9 mouse cellular contexts compared by ENCODE assay signal in the genomic region with DNA sequence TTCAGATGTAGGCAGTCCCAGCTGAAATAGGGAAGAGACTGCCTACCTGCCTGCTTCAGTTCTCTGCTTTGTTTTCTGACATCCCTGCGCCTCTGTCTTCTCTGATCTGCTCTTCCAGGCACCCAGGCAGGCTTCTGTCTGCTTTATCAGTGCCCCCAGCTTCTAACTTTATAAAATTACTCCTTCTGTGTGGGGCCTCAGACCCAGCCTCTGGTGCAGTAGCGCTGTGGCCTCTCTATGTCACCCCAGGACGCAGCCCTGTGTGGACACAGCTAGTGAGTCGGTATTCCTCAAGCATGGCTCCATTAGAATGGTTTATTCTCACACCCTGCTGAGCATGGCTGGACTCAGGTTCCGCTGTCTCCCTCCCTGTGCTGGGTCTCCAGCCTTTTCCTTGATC. TPM values are rescaled to one million over a fixed set of nuclear protein-coding genes. Genes with fewer than 3 reads are reported as not detected.
A peak's percentile ranks its signal among the peaks of the same experiment; 100 is the strongest.
DNase-seq lines count a peak whose midpoint lies in the region; ATAC-seq and TF ChIP-seq lines count a peak whose summit lies in the region.
"Had no signal": no experiment of that assay in that cellular context is flagged by ENCODE, and none has a peak within 500 bp of the region (broad histone marks: within the 10 kb centered on the region; RNA-seq: fewer than 3 reads in every experiment).

No protein-coding gene starts in this region.

- H3K9me3 ChIP-seq in forebrain, embryonic 15.5 days: no peaks in the 10 kb centered on the region
- no peaks in the 10 kb centered on the region for H3K9me3 ChIP-seq in forebrain, embryonic 12.5 days
- H3K9me3 ChIP-seq in kidney, postnatal 0 days (replicated peaks; ENCODE audit: low read length): no peaks in the 10 kb centered on the region
- no peaks in the 10 kb centered on the region for H3K9me3 ChIP-seq in embryonic facial prominence, embryonic 15.5 days (replicated peaks)

- no peak overlapping the region for H3K9ac ChIP-seq in forebrain, embryonic 15.5 days (replicated peaks)
- no peak overlapping the region for H3K9ac ChIP-seq in forebrain, embryonic 12.5 days
- no peak overlapping the region for H3K9ac ChIP-seq in kidney, postnatal 0 days (ENCODE audit: low read depth, low read length)
- no peak overlapping the region for H3K9ac ChIP-seq in embryonic facial prominence, embryonic 15.5 days

- 66% methylated on average over 5 of the region's 5 CpGs for WGBS in forebrain, embryonic 15.5 days
- 72% methylated on average over 5 of the region's 5 CpGs for WGBS in forebrain, embryonic 12.5 days
- 55% methylated on average over 5 of the region's 5 CpGs for WGBS in kidney, postnatal 0 days
- 76% methylated on average over 5 of the region's 5 CpGs for WGBS in embryonic facial prominence, embryonic 15.5 days

- no peak for DNase-seq in kidney, postnatal 0 days (ENCODE audit: low spot score)
- DNase-seq in kidney, adult 18-20 months: no peak
- no peak for DNase-seq in gastrocnemius, postnatal 10 days
- DNase-seq in c-Kit-positive CD71-positive TER-119-positive erythroid progenitor cells, embryonic 14.5 days (ENCODE audit: low spot score): no peak
- DNase-seq: gastrocnemius, postnatal 36 days had no signal

- H3K4me3 ChIP-seq in forebrain, embryonic 15.5 days: no peak overlapping the region
- no peak overlapping the region for H3K4me3 ChIP-seq in forebrain, embryonic 12.5 days (replicated peaks)
- H3K4me3 ChIP-seq in kidney, postnatal 0 days (replicated peaks; ENCODE audit: low read depth, low read length): no peak overlapping the region
- no peak overlapping the region for H3K4me3 ChIP-seq in embryonic facial prominence, embryonic 15.5 days (replicated peaks)

- 0 out of 2 replicates have a peak overlapping the region, but pooled peaks have one; percentile 1 for H3K27ac ChIP-seq in forebrain, embryonic 15.5 days (replicated peaks)
- H3K27ac ChIP-seq in forebrain, embryonic 12.5 days: no peak overlapping the region
- peak overlapping the region; percentile 61 for H3K27ac ChIP-seq in kidney, postnatal 0 days
- peak overlapping the region; percentile 55 for H3K27ac ChIP-seq in embryonic facial prominence, embryonic 15.5 days (replicated peaks)

- no peak for TF ChIP-seq CTCF in kidney, postnatal 0 days (IDR thresholded peaks at IDR 0.05; ENCODE audit: low read depth)

- no peaks in the 10 kb centered on the region for H3K36me3 ChIP-seq in forebrain, embryonic 15.5 days
- H3K36me3 ChIP-seq in forebrain, embryonic 12.5 days (replicated peaks): no peaks in the 10 kb centered on the region
- H3K36me3 ChIP-seq in kidney, postnatal 0 days (ENCODE audit: insufficient read depth, low read length): no peaks in the 10 kb centered on the region
- no peaks in the 10 kb centered on the region for H3K36me3 ChIP-seq in embryonic facial prominence, embryonic 15.5 days

- no peaks in the 10 kb centered on the region for H3K27me3 ChIP-seq in forebrain, embryonic 15.5 days
- H3K27me3 ChIP-seq in forebrain, embryonic 12.5 days: no peaks in the 10 kb centered on the region
- no peaks in the 10 kb centered on the region for H3K27me3 ChIP-seq in kidney, postnatal 0 days (ENCODE audit: insufficient read depth, low read length)
- H3K27me3 ChIP-seq in embryonic facial prominence, embryonic 15.5 days: no peaks in the 10 kb centered on the region

- no peak overlapping the region for H3K4me2 ChIP-seq in forebrain, embryonic 15.5 days (replicated peaks)
- no peak overlapping the region for H3K4me2 ChIP-seq in forebrain, embryonic 12.5 days
- no peak overlapping the region for H3K4me2 ChIP-seq in kidney, postnatal 0 days (ENCODE audit: low read length)
- no peak overlapping the region for H3K4me2 ChIP-seq in embryonic facial prominence, embryonic 15.5 days (replicated peaks)

- ATAC-seq in forebrain, embryonic 15.5 days (replicated peaks): no peak
- ATAC-seq in forebrain, embryonic 12.5 days (ENCODE audit: low FRiP score): no peak
- peak; percentile 36; the same call in 1 of the 2 replicates for ATAC-seq in kidney, postnatal 0 days (replicated peaks; ENCODE audit: low FRiP score, low read depth)
- ATAC-seq in embryonic facial prominence, embryonic 15.5 days (ENCODE audit: insufficient number of reproducible peaks, low FRiP score, low TSS enrichment, low read depth): no peak
- ATAC-seq in megakaryocyte, adult 5-6 weeks (ENCODE audit: poor library complexity, severe bottlenecking): peak; percentile 23

- peaks cover 4% of the 10 kb centered on the region; the same call in 1 of the 2 replicates for H3K4me1 ChIP-seq in forebrain, embryonic 15.5 days
- H3K4me1 ChIP-seq in forebrain, embryonic 12.5 days: no peaks in the 10 kb centered on the region; the same call in 1 of the 2 replicates
- peaks cover 6% of the 10 kb centered on the region; the same call in 1 of the 2 replicates for H3K4me1 ChIP-seq in kidney, postnatal 0 days (replicated peaks; ENCODE audit: insufficient read depth, low read length)
- H3K4me1 ChIP-seq in embryonic facial prominence, embryonic 15.5 days: peaks cover 15% of the 10 kb centered on the region

RNA-seq across cellular contexts. Expression of gene Arhgef17, which starts 18.1 kb away (rescaled TPM):
- polyA plus RNA-seq in forebrain, embryonic 15.5 days (2015; fragmentation: Nextera tagmentation; extraction: Ambion mirVana): 7.3 and 7.6 TPM in 2 replicates
- polyA plus RNA-seq in forebrain, embryonic 12.5 days (2016; fragmentation: Nextera tagmentation; extraction: Ambion mirVana): 6.5 and 8.1 TPM in 2 replicates
- 7.8 and 8.1 TPM in 2 replicates for polyA plus RNA-seq in kidney, postnatal 0 days (2015; fragmentation: Nextera tagmentation; extraction: Ambion mirVana)
- polyA plus RNA-seq in embryonic facial prominence, embryonic 15.5 days (2015; fragmentation: Nextera tagmentation; extraction: Ambion mirVana): 8.7 and 10.5 TPM in 2 replicates
- total RNA-seq in megakaryocyte, adult 5-6 weeks (2015): 0.09 and 0.21 TPM in 2 replicates
- 0.12 TPM in 1 of 2 replicates, not detected in the other for total RNA-seq in megakaryocyte, adult 5-6 weeks (2017)
- 10 to 100 TPM; 29.6 to 35.5 TPM for total RNA-seq in gastrocnemius, postnatal 10 days (2021)

RNA-seq across cellular contexts. Expression of gene P2ry6, which starts 24.4 kb away (rescaled TPM):
- 2.2 and 2.7 TPM in 2 replicates for polyA plus RNA-seq in forebrain, embryonic 15.5 days (2015; fragmentation: Nextera tagmentation; extraction: Ambion mirVana)
- 1.9 and 2.7 TPM in 2 replicates for polyA plus RNA-seq in forebrain, embryonic 12.5 days (2016; fragmentation: Nextera tagmentation; extraction: Ambion mirVana)
- 4.8 and 5.0 TPM in 2 replicates for polyA plus RNA-seq in kidney, postnatal 0 days (2015; fragmentation: Nextera tagmentation; extraction: Ambion mirVana)
- polyA plus RNA-seq in embryonic facial prominence, embryonic 15.5 days (2015; fragmentation: Nextera tagmentation; extraction: Ambion mirVana): 7.8 and 8.6 TPM in 2 replicates
- total RNA-seq in megakaryocyte, adult 5-6 weeks (2015): 32.8 and 34.2 TPM in 2 replicates
- total RNA-seq in megakaryocyte, adult 5-6 weeks (2017): 12.0 and 12.9 TPM in 2 replicates
- total RNA-seq in gastrocnemius, postnatal 10 days (2021): 1 to 10 TPM; 2.3 to 4.0 TPM

Comparison
In these comparisons a context has a peak if more than half of its experiments do, and no peak if none do; other contexts are left out.
1. ATAC-seq: peak in kidney, postnatal 0 days (single experiment) and megakaryocyte, adult 5-6 weeks (single experiment); none in forebrain, embryonic 15.5 days (single experiment), forebrain, embryonic 12.5 days (single experiment) and embryonic facial prominence, embryonic 15.5 days (single experiment).